Mouse (Mus musculus): ENCODE results near the gene Zfp385c.
A peak's percentile ranks its signal among the peaks of the same experiment; 100 is the strongest.

Gene Zfp385c

GRCm38 (mm10) chr11:100718462-100718861 lies 26.2 kb upstream of the Zfp385c start:
- DNase-seq (ENCODE audit: low spot score in 2 of 2): no peak

GRCm38 (mm10) chr11:100716649-100717048 lies 24.4 kb upstream of the Zfp385c start:
- no peak for DNase-seq (ENCODE audit: low spot score in 2 of 2)

GRCm38 (mm10) chr11:100714948-100715347 lies 22.7 kb upstream of the Zfp385c start:
- no peak for DNase-seq (ENCODE audit: low spot score in 2 of 2)

- DNase-seq (ENCODE audit: low spot score in 2 of 2): peak; percentile 73 to 87
Observed at GRCm38 (mm10) chr11:100714534-100714915, 22.3 kb upstream of the Zfp385c start.

GRCm38 (mm10) chr11:100713735-100714533 lies 21.7 kb upstream of the Zfp385c start, which contains the start of gene Hspb9:
Gene Hspb9 (plus strand): TSS chr11:100713850.
- peak in 1 of 2 experiments; percentile 55 for DNase-seq (ENCODE audit: low spot score in 2 of 2)

DNA sequence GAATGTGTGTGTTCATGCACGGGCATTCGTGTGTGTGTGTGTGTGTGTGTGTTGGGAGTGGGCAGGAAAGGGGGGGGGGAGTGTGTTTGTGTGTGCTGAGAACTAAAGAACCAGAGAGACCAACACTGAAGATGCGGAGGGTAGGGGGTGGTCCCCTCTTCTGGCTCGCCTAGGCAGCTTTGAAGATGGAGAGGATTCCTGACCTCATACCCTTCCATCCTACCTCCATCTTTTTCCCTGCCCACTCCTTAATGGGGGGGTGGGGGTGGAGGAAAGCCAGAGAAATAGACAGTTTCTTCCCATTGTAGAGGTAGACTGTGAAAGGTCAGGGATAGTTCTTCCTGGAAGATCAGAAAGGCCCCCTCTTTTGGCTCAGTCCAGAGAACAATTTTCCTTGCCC lies 20.9 kb upstream of the Zfp385c start:
- DNase-seq (ENCODE audit: low spot score in 2 of 2): no peak

DNA sequence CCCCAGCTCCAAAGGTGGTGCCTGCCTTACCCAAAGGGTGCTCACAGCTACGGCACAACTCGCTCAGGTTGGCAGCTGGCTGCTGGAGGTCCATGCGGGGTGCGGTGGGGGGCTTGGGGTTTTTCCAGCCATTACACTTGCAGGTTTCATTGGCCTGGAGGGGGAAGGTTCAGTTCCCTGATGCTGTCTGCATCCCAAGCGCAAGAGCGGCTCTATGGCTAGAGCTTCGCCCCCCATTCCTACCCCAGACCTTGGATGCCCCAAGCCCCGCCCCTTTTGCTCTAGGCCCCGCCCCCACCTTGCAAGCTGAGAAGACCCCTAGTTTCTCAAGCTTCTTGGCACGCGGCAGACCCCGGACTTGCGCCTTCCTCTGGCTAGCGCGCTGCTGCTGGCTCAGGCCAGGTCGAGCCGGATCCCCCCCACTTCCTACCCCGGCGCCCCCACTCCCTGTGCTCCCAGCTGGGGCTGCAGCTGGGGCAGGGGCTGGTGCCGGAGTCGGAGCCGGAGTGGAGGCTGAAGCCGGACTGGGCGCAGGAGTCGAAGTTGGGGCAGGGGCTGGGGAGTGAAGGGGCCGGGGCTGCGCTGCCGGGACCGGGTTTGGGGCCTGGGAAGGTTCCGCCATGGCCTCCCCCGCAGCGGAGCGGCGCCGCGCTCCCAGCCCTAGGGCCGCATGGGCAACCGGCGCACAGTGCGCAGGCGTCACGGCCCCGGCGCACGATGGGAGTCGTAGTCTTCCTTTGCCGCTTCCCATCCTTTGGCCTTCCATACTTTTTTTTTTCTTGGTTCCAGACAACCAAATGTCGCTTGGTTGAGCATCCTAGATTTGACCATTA lies 19.7 kb upstream of the Zfp385c start, which contains the start of gene Kat2a:
Gene Kat2a, minus strand, starts transcription at position 683 of the 833 bp plus-strand sequence.
- DNase-seq (ENCODE audit: low spot score in 2 of 2): peak; percentile 80 to 88

GRCm38 (mm10) chr11:100710977-100711376 lies 18.7 kb upstream of the Zfp385c start:
- no peak for DNase-seq (ENCODE audit: low spot score in 2 of 2)

- no peak for DNase-seq (ENCODE audit: low spot score in 2 of 2)
Observed at GRCm38 (mm10) chr11:100710528-100710927, 18.3 kb upstream of the Zfp385c start.

DNA sequence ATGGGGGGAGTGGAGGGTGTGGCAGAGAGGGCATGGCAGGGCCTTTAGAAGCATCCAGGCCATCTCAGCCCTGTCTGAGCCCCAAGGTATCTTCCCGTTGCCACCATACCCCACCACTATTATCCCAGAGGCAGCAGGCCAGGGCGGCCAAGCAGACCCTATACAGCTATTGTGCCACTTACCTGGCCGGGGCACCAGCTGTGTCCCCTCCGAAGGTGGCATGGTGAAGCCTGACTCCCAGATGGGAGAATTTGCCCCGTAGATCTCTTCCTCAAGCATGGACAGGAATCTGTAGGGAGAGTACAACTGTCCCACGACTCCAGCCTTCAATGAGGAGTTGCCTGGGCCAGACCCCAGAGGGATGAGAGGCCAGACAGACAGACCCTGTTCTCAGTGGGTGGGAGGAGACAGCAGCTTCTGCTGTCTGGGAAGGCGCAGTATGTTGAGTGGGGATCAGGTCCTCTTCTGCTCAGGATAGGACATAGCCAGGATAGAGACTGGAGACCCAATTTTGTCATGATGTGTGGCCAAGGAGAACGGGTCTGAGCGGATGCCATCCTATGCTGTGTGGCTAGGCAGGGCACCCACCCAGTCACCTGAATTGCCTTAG lies 17.1 kb upstream of the Zfp385c start:
- no peak for DNase-seq (ENCODE audit: low spot score in 2 of 2)

DNA sequence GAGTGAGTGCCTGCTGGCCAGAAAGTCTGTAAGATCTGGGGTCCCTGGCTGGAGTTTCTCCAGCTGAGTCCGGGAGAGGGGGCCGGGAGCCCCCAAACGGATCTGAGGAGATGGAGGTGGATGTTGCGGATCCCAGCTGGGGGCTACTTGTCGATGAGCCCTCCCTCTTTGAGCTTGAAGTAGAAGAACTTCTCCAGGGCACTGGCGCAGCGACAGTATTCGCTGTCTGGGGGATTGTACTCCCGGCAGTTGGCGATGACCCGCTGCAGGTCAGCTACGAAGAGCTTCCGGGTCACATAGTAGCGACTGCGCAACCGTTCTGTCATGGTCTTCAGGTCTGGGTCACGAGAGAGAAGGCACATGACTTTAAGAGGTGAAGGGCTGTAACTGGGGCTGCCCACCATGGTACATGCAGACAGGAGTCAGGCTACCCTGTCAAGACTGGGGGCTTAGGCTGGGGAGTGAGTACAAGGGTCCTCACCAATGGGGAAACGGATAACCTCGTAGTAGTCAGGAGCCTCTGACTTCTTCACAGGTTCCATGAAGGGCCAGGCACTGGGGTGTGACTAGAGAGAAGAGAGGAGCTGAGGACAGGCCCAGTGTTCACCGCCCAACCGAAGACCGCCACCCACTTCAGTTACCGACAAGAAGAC lies 13.0 kb upstream of the Zfp385c start:
- no peak for DNase-seq (ENCODE audit: low spot score in 2 of 2)

DNA sequence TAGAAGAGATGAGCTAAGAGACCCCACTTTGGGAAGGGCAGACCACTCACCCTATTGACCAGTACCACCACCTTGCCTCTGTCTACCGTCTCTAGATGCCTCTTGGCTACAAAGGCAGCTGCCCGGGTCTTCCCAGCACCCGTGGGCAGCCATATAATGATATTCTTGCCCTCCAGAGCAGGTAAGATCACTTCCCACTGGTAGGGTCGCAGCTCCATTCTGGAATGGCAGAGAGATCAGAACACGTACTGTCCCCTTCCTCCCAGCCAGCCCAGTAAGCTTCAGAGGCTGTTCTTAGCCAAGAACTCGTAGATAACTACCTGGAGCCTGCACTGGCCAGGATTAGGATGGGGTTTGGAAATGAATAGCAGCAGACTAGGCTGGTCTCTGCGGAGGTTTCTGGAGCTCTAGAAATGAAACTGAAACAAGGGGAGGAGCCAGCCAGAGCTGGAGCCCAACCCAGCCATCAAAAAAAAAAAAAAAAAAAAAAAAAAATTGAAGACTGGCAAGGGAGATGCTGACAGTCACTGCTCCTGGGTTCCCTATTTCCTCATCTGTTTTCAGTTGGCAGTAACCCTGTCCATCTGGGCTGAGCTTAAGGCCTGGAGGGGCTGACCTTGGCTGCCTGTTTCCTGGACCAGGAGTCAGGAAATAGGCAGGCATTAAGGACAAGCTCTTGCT lies 11.7 kb upstream of the Zfp385c start, which contains the start of gene Dhx58:
Gene Dhx58, minus strand, starts transcription at position 421 of the 681 bp plus-strand sequence.
- DNase-seq (ENCODE audit: low spot score in 2 of 2): no peak

- no peak for DNase-seq (ENCODE audit: low spot score in 2 of 2)
Observed at GRCm38 (mm10) chr11:100703366-100703765, 11.1 kb upstream of the Zfp385c start.

DNA sequence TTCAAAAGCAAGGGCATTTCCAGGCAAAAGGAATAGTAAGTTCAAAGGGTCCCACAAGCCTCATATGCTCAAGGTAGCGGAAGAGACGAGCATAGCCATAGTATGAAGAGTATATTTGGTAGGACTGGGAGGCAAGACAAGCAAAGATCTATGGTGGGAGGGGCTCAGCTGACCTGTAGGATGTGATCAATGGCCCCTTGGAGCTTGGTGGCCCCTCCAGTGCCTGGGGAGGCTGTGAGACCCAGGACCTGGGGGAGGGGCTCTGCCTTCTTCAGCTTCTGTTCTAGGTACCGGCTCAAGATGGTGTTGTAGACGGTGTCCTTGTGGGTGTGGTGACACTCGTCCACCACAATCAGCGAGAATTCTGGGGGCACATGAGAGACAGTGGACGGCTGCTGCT lies 10.7 kb upstream of the Zfp385c start:
- DNase-seq (ENCODE audit: low spot score in 2 of 2): no peak

DNA sequence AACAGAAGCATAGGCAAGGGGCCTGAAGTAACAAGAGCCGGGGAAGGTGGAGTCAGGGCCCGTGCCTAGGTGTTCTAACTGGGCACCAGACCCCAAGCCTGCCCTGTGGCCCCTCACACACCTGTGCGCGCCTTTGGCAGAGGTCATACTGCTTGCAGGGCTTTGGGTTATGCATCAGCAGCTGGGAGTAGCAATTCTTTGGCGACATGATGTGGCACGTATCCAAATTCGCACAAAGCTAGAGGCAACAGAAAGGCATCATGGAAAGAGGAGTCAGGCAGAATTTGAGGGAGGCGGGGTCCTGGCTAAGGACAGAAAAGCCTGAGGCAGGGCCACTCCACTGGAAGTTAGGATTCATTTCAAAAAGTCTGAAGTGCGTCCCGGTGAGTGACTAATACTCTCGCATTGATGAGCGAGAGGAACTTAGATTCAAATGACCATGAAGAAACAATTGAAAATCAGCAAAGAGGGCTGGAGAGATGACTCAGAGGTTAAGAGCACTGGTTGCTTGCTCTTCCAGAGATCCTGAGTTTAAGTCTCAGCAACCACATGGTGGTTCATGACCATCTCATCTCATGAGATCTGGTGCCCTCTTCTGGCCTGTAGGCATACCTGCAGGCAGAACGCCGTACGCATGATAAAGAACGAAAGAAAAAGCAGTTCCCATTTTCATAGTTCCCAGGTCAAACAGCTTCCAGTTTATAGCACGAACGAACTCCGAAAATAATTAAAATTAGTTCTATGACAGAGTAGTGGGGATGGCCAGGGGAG lies 10.0 kb upstream of the Zfp385c start:
- peak in 1 of 2 experiments; percentile 68 for DNase-seq (ENCODE audit: low spot score in 2 of 2)

DNA sequence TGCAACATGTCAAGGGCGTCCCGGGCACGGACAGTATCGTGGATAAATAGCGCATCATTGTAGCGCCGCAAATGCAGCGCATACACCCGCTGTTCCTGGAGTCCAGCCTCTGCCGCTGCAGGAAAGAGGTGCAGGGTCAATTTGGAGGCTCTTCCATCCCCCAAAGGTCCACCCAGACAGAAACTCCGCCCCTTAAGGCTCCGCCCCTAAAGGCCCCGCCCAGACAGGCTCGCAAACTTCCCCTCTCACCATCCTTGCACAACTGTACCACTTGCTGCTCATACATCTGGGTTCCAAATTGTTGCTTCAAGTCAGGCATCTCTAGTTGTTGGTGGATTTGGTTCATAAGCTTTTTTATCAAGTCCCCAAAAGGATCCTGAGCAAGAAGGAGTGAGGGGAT lies 9.0 kb upstream of the Zfp385c start:
- DNase-seq (ENCODE audit: low spot score in 2 of 2): no peak

GRCm38 (mm10) chr11:100700710-100701109 lies 8.5 kb upstream of the Zfp385c start:
- DNase-seq (ENCODE audit: low spot score in 2 of 2): no peak

DNA sequence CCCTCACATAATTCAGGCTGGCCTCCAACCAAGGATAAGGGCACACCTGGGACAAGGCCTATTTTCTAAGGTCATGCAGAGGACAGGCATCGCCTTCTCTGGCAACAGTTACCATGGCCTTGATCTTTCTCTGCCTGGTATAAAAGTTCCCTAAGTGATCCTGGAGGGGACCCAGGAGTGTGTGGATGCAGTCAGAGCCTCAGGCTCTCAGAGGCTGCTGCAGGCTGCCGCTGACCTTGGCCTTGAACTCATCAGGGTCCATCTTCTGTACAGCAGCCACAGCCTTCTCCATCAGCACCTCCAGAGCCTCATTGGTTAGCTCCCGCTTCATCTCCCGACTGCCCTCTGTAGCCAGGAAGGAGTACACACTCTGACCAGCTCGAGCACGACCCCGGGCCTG lies 5.7 kb upstream of the Zfp385c start:
- DNase-seq (ENCODE audit: low spot score in 2 of 2): no peak

GRCm38 (mm10) chr11:100694926-100695325 lies 2.7 kb upstream of the Zfp385c start:
- peak; percentile 77 to 79 for DNase-seq (ENCODE audit: low spot score in 2 of 2)

DNA sequence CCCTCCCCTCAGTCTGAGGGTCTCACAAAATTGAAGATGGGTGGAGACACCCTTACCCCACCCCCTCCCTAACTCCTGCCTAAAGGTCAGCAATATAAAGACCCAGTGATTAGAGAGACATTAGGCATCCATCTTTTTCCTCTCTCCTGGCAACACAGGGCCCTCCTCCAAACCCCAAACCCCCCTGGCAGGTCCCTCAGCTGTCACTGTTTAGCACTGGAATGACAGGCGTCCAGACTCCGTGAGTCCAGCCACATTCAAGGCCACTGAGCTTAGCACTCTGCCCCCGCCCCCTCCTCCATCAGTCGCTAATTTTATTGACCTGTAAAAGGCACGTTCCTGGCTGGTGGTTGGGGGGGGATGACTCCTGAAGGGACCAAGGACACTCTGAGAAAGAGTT lies 899 bp upstream of the Zfp385c start:
- no peak for DNase-seq (ENCODE audit: low spot score in 2 of 2)
